Mouse (Mus musculus) liver, adult 2 months (tissue): ENCODE measurements around the gene Txk.

Experiments used
- CTCF ChIP-seq: fragments of 200-500 bp; IDR thresholded peaks from 2 replicates; pipeline ENCODE4 v1.5.1; 2011; ENCODE audit warnings: low read depth, low read length, control low read depth
- POLR2A ChIP-seq: fragments of 200-500 bp; IDR thresholded peaks from 2 replicates; pipeline ENCODE4 v1.6.1; 2011; ENCODE audit warnings: low read length, control low read depth; ENCODE audit not compliant: insufficient read depth; ENCODE audit errors: extremely low read depth

GRCm38 (mm10) chr5:72798563-72798962 is 46.0 kb upstream of the Txk start:
- TF ChIP-seq CTCF (no peak), POLR2A (no peak)
